Mouse (Mus musculus): ENCODE data around the gene Camp. TPM values are rescaled to one million over a fixed set of nuclear protein-coding genes. Genes with fewer than 3 reads are reported as not detected.

Gene Camp
- total RNA-seq (2021), result 10 to 100 TPM; 10.7 to 12.7 TPM
- long read RNA-seq, experiment 1, transcript Camp-201 (4 exons, 758 nt), result major isoform, 15 of 22 reads
- long read RNA-seq, experiment 1, partial matches to known transcripts, result 7 of 22 reads
- long read RNA-seq, experiment 1, other reads (novel, unspliced or antisense), result 0 of 22 reads
- long read RNA-seq, experiment 2, partial matches to known transcripts, result 2 of 6 reads
- long read RNA-seq, experiment 2, other reads (novel, unspliced or antisense), result 0 of 6 reads

DNA sequence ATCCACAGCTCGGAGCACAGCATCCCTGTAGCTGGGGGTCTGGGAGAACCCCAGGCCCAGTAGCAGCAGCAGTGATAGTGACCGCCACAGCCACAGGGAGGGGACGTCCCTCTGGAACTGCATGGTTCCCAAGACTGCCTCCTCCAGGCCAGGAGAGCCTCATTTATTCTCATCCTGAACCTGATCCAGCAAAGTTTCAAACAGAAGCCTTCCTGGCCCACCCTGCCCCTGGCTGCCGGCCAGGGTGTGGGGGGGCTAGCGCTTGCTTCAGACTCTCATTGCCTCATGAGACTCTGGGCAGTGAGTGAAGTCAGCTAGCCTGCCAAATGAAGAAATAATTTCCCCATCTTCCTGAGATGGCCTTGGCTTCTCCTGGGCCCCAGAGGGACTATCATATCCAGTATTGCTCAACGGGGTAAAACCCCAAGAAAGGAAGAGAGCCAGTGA lies at the start of gene Camp:
Gene Camp (minus strand): TSS at position 306 of the 447 bp plus-strand sequence.
- peak; percentile 88 for DNase-seq

DNA sequence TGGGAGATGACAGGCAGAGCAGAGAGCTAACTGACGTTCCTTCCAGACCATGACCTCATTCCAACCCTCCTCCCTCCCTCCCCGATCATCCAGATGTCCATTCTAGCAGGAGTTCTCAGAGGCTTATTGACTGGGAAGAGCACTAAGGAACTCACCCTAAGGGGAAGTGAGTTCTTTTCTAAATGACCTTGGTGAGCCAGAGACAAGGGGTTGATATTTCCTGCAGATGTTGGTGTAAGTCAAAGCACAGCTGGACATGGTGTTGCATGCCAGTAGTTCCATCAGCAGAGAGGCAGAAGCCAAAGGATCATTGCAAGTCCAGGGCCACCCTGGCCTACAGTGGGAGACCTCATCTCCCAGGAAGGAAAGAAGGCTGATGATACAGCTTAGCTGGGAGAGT lies 48.6 kb upstream of the Camp start:
- DNase-seq, result no peak

DNA sequence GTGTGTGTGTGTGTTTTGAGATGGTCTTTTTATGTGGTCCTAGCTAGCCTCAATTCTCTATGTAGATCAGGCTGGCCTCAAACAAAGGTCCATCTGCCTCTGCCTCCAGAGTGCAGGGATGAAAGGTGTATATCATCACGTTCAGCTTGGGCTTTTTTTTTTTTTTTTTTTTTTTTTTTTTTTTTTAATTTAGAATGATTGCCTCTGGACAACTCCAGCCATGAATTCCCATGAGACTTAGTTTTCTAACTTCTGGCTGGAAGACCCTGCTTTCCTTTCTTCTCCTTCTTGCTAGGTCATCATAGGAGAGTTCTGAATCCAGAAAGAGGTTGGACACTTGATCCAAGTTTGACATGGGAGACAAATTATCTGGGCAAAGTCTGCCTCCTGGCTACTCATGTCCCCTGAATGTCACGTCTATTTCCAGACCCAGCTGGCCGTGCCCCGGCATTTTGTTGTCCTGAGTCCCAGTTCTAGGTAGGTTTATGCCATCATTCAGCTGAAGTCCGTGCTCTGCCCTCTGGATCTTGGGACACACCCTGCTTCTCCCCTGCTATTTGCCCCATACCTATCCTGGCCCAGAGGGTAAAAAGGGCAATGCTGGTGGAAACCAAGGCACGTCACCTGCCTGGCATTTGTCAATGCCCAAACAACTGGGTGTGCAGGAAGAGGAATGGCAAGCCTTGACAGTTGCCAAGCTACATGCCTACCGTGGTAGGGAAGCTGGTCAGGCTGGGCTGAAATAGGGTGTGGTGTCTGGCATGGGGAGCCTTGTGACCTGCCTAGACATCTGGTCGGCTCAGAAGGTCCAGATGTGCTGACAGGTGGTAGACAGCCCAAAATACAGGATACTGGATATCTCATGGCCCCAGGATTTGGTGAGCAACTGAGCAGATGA lies 47.1 kb upstream of the Camp start:
- DNase-seq, result no peak

DNA sequence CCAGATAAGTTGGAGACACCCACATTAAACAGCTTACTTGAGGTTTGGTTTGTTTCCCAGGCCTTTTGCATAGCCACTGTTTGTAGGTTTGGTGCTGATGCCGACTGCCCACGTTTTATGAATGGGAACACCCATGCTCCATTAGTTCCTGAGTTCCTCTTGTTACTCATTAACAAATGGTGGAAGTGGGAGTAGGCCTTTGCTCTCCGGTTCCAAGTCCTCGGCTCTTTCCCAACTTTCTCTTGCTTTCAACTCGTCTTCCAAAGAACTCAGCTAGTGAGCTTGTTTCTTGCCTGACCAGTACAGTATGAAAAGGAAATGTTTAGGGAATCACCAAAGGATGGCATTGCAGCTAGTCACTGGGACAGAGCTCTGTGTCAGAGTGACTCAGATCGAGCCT lies 46.2 kb upstream of the Camp start:
- DNase-seq, result no peak

DNA sequence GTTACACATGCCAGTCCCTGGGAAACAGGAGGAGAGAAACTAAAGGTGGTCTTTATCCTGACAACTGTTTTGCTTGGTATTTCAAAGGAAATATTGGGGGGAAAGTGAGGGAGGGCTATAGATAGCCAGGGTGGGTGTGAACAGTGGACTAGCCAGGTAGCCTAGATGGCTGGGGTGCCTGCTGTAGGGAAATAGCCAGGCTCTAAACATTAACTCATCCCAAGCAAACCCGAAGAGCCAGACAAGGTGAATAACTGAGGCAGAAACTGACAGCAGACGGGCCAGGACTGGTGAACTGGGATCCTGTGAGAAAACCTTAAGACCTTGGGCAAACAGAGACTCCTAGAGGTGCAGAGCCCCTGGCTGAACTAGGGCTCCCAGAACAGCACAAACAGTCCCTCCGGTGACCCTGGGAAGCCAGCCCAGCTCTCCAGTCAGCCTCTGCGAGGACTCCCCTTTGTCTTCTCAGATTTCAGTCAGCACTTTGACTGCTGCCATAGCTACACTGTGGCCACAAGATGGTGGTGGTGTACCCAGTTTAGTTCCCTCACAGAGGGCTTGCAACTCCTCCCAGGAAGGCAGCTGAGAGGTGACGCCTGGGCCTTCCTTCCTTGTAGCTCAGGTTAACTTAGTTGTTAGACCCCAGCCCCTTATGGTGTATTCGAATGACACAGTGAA lies 45.1 kb upstream of the Camp start:
- DNase-seq, result peak; percentile 84

DNA sequence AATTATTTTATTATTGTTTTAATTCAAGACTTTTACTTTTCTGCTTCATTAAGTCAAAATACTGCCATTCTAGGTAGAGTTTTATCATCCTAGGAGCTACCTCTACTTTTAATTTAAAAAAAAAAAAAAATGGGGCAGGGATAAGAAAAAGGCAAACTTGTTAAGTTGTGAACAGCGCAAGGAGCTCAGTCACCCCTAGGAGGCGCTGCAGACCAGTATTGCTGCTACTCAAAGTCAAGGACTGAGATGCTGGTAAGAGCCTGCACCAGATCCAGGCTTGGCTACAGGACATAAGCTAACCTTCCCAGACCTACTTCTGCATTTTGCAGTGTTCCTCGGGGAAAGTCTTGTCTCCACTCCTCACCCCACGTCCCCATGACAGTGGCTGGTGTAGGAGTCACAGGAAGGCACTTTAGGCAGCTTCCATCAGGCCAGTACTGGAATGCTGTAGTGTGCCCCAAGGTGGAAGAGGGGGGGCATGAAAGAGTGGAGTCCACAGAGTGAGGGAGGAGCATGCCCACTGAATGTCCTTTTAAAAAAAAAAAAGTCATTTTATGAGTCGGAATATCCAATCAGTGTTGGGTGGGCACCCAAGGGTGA lies 43.3 kb upstream of the Camp start:
- DNase-seq, result peak; percentile 89

DNA sequence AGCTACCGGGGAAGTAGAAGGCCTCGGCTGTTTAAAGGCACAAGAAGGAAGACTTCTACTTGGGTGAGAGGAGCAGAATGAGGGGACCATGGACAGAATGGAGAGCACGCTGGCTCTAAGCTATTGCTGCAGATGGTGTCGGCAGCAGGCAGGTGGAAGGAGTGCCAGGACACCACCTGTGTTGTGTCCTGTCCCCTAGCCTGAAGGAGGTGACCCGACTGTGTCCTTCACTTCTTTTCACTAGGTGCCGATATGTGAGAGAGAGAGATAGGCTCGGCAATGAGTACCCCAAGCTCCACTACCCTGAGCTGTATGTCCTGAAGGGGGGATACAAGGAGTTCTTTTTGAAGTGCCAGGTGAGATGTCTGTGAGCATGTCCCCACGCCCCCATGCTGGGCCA lies 42.1 kb upstream of the Camp start:
- no peak for DNase-seq

DNA sequence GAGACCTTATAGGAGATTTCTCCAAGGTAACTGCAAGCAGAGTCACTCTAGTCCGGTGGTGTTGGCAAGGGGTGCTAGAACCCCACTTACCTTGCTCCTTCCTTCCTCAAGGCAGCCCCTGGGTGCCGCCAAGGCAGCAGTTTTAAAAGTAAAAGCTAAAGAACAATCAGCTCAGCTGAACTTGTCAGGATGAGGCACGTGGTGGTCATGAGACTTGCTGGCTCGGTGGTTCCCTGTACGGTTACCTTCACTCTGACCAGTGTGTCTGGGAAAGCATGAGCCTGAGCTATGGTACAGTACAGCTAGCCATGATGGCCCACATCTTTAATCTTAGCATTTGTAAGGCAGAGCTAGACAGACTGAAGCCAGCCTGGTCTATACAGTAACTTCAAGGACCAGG lies 37.9 kb upstream of the Camp start:
- DNase-seq, result no peak

DNA sequence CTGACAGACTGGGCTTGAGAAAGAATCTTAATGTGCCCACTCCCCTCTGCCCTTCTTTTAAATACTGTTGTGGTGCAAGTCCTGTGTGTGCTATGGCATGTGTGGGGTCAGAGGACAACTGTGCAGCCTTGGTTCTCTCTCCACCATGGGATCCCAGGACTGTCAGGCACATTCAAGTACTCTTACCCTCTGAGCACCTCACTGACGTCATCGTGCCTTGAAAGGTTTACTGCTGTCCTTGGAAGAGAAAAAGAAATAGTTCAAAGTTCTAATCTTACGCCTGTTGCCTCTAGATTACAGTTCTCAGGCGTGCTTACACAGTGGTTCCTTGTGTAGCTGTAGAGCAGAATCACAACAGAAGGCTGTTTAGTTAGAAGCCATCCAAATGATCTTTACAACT lies 36.8 kb upstream of the Camp start:
- no peak for DNase-seq

DNA sequence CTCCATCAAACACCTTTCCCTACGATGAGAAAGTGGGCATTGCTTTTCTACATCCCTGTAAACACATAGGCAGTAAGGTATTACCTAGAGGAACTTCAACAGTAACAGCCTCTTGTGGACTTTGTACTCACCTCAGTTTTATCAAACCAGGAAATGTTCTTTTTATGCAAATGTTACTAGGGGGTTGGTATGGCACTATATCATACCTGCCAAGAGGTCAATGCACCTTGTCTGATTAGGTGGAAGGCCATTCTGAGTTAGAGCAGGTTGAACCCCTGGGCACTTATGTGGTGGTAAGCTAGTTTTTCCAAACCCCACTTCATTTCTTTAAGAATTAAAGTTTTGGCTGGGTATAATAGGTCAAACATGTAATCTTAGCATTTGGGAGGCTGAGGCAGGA lies 29.9 kb upstream of the Camp start:
- no peak for DNase-seq

DNA sequence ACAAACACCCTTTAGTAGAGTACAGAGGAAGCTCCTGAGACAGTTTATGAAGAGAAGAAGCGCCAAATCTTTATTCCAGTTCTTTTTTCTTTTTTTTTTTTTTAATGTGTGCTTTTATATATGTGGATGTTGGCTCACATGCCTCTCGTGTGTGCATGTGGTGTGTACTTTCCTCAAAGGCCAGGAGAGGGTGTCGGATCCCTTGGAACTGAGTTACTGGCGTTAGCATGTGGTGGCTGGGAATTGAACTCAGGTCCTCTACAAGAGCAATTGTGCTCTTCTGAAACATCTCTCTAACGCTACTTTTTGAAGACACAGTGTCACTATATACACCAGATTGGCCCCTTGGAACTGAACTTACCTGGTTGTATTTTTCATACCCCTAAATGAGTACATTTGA lies 28.2 kb upstream of the Camp start:
- no peak for DNase-seq

DNA sequence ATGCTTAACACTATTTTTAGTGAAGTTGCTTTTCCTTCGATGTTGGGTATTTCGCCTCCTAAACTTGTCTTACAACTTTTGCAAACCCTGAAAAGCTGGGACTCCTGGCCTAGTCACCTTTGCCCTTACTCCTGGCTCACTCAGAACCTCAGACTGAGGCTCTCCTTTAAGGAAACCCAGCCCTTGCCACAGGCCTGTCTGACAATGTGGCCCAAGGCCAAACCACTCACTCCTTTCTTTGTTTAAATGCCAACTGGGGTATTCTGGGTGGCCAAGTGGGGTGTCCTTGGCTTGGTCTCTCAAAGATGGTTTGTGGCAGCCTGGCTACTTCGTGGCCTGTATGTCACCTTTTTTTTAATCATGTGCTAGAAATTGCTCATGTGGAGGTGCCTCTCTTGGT lies 27.3 kb upstream of the Camp start:
- DNase-seq, result peak; percentile 71

DNA sequence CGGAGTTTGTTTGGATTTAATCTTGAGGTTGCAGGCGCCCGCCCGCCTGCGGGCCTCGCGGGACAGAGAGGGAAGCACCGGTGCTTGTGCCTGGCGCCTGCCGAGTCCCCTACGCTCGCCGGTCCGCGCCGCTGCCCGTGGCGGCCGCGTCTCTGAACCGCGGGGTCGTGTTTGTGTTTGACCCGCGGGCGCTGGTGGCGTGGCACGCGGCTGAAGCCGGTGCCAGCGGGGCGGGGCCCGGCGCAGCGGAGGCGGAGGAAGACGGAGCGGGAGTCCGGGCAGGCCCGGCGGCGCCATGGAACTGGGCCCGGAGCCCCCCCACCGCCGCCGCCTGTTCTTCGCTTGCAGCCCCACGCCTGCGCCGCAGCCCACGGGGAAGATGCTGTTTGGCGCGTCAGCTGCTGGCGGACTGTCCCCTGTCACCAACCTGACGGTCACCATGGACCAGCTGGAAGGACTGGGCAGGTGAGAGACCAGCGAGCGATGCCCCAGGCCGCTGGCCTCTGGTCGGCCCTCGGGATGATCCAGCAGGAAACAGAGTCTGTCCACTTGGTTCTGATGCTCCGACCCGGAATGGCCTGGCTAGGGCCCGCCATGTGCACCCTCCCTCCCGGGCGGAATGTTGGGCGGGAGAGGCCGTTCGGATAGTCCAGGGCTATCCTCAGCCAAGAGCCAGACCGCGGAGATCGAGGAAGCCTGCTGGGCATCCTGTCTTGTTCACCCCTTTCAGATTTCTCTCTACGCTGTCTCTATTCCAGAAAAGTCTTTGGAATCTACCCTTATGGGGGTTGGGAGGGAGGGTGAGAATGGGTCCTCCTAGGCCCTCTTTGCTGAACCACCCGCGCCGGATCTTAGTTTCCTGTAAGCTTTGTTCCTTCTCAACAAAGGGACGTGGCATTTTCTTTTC lies 26.5 kb upstream of the Camp start:
- DNase-seq, result peak; percentile 83

DNA sequence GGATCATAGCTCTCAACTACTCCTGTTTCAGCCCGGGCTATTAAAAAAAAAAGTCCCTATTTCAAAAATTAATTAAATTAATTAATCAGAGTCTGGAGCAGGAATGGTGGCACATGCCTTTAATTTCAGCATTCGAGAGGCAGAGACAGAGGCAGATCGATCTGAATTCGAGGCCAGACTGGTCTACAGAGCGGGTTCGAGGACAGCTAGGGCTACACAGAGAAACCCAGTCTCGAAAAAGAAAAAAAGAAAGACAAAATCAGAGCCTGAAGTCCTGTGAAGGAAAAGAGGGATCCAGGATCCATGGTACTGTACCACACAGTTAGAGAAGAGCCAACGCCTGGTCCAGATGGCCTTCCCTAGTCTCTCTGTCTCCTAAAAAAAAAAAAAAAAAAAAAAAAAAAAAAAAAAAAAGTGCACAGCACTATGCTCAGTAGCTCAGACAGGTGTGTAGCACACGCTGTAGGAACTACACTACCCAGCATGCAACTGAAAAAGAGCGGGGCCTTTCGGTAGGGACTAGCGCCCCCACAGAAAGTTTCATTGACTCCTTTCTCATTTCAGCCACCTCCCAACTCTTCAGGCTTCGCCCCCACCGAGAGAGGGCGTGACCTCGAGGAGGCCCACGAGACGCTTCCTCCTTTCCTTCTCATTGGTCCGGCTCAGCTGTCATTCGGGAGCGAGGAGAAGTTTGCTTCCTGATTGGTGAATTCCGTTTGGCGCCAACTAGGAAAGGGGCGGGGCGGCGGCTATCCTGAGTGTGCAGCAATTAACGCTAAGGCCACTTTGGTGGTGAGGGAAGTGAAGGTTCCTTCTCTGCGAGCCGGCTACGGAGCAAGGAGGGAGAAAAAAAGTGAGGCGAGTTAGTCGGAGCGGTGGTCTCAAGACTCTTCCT lies 25.6 kb upstream of the Camp start, which contains the start of gene Cdc25a:
Gene Cdc25a (plus strand): TSS at position 783 of the 895 bp plus-strand sequence.
- DNase-seq, result peak; percentile 98

DNA sequence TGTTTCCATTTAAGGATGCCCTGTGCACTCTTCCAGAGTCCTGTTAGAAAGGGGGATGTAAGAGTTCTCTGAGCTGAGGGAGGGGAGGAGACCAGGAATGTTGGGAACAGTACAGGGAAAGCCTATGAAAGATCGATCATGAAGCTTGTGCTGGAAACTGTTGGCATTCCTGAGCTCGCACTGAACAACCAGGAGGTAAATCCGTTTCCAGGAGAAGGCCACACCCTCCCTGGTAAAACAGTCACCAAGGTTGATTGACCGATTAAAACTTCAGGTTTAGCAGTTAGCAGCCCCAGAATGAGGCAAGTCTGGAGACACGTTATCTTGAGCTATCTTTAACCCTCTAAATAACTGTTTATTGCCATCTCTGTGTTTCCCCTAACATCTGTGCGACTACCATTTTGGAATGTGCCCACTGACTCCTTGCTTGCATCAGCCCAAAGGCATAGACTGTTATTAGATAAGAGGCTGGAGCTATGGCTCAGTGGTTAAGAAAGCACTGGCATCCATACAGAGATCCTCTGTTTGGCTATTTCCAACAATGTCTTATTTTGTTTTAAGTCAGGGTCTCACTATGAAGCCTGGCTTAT lies 21.7 kb upstream of the Camp start:
- no peak for DNase-seq

DNA sequence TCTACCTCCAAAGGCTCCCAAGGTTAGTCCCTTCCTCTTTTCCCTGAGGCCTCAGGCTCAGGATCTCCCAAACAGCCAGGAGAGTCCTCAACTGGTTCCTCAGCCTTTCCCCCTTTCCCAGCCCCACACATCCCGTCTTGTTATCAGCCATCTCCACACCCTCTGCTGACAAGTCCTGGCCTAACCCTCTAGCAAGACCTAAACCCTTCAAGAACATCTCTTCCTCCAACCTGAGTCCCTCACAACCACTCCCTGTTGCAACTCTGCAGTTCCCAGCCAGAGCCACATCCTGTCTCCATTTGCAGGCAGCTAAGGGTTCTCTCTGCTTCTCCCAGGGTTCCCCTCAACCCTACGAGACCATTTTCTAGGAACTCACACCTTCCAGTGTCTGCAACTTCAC lies 16.8 kb upstream of the Camp start:
- no peak for DNase-seq

DNA sequence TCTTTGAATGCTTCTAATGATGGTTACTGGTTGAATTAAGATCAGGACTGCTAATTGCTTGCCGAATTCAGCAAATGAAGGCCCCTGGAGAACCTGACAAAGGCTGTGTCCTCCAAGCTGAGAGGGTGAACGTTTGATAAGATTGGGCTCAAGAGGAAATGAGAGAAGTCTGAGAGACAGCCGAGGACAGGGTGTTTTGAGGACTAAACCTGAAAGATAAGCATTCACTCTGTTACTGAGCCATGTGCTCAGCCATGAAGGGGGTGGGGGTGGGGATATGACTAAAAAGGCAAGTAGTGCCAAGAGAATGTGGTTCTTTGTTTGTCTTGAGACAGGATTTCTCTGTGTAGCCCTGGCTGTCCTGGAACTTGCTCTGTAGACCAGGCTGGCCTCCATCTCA lies 13.7 kb upstream of the Camp start:
- no peak for DNase-seq

DNA sequence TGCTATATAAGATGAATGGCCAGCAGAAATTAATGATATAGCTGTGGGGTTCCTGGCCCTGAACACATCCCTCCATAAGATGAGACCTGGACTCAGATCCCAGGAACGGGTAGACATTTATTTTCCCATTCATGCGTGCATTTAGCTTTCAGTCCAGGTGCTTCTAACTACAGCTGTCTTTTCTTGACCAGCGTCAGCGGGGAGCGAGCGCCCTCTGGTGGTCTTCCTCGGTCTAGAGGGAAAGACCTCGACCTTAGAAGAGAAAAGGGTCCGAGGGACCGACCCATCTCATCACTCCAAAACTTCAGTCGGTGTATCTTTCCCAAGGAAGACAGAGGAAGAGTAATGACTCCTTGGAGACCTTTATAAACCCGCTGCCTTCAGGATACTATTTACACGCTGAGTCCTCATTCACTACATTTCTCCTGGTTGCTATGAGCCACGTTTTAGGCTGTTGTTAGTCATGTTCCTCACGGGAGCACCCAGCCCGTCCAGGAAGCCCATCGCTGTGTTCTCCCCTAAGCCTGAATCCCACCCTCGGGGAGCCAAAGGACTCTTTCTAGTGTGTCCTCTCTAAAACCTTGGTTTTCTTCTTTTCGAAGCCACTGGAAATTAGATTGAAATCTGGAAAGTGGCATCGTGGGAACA lies 13.1 kb upstream of the Camp start:
- DNase-seq, result peak; percentile 92

DNA sequence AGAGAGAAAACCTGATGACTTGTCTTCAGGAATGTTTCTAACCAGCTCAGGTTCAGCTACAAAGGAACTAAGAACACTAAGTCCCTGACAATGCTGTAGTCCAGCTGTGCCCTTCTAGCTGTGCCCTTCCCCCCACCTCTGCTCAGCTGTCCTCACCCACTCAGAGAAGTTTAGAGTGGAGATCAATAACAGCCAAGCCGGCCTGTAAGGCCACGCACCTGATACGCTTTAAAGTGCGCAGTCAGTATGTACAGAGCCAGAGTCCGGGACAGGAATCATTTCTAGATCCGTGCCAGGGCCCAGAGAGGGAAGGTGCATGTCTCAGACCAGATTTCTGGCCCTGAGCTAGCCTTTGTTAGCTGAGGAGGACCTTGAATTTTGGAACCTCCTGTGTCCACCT lies 6.5 kb upstream of the Camp start:
- DNase-seq, result no peak

DNA sequence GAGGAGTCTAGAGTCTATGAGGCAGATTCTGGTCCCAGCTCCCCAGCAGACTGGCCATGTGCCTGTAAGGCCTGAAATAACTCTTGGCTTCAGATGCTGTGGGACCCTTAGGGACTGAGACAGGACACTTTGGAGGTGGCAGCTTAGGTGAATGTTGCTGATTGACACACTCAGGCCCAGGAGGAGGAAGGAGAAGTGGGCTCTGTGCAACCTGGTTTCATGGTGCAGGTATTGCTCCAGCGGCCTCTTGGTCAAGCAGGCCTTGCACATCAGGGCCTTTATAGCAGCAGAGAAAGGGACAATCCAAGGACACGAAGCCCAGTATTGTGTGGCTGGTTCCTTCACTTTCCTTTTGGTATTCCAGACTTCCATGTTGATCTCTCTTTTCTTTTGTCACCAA lies 4.9 kb upstream of the Camp start:
- DNase-seq, result no peak
